Mouse (Mus musculus): Measurements from ENCODE around the gene Uba2. TPM values are rescaled to one million over a fixed set of nuclear protein-coding genes. Genes with fewer than 3 reads are reported as not detected.

The Uba2 gene
- polyA plus RNA-seq, 1 experiment = 0.92 TPM

DNA sequence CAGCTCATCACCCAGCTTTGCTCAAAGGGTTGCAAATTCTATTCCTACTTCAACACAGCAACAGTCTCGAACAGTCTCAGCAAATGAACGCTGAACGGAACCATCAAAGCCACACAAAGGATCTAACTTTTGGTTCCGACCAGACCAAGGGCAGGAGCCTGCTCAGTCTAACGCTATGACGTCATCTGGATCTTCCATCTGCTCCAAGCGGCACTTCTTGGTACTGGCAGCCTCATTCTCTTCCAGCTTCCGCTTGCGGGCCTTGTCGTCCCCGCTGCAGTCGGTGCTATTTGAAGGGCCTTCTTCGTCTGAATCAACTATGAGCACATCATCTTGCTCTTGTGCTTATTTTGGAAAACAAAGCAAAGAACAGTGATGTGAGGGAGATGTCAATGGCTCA lies 28.3 kb downstream of the Uba2 start:
- H3K4me3 ChIP-seq (replicated peaks) = no peak overlapping the region
- no peak for TF ChIP-seq GATA1 (IDR thresholded peaks at IDR 0.05; ENCODE audit: low read length)
- H3K36me3 ChIP-seq (ENCODE audit: control insufficient read depth) = peaks cover 65% of the 10 kb centered on the region
- no peaks in the 10 kb centered on the region for H3K9me3 ChIP-seq (ENCODE audit: control insufficient read depth, low read length)
- no peaks in the 10 kb centered on the region for H3K4me1 ChIP-seq (ENCODE audit: control insufficient read depth)
- H3K27me3 ChIP-seq (ENCODE audit: control insufficient read depth) = no peaks in the 10 kb centered on the region

DNA sequence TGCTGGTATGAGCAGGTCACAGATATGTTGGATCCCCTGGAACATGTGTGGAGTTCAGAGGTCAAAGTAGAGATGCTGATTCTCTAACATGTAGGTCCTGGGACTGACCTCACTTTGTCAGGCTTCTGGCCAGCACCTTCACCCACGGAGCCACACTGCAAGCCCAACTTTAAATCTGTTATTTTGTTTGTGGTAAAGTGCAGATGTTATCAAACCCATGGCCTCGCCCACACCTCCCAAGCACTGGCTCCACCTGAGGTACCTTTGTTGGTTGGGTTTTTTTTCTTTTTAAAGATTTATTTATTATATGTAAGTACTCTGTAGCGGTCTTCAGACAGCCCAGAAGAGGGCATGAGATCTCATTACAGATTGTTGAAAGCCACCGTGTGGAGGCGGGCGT lies 29.9 kb downstream of the Uba2 start:
- H3K9me3 ChIP-seq (ENCODE audit: control insufficient read depth, low read length) = no peaks in the 10 kb centered on the region

DNA sequence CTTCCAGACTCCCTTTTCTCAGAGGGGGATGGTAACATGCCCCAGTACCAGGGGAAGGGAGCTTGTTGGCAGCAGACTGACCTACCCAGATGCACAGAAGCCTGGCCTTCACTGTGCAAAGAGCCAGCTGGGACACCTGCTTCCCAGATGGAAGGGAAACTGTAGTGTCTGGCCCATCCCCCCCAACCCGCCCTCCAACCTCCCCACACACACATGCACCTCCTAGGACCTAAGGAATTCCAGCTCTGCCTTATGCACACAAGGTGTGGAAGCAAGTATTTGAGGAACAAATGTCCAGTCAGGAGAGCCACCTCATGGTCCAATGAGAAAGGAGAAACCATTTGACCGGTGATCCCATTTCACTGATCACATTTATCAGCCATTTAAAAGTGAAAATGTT lies 35.1 kb downstream of the Uba2 start:
- Histone ChIP-seq H3K36me3 (ENCODE audit: control insufficient read depth) (peaks cover under 1% of the 10 kb centered on the region; the same call in 1 of the 2 replicates), H3K27me3 (ENCODE audit: control insufficient read depth) (peaks cover 55% of the 10 kb centered on the region), H3K4me1 (ENCODE audit: control insufficient read depth) (no peaks in the 10 kb centered on the region), H3K9me3 (ENCODE audit: control insufficient read depth, low read length) (no peaks in the 10 kb centered on the region), H3K4me3 (replicated peaks) (no peak overlapping the region)
- no peak for TF ChIP-seq GATA1 (IDR thresholded peaks at IDR 0.05; ENCODE audit: low read length)
- no peak for TF ChIP-seq TAL1 (IDR thresholded peaks at IDR 0.05; ENCODE audit: low read length)

More for the DNA sequence above, 29.9 kb downstream of the Uba2 start:
- no peak overlapping the region for H3K4me3 ChIP-seq (replicated peaks)
- peaks cover 49% of the 10 kb centered on the region for H3K36me3 ChIP-seq (ENCODE audit: control insufficient read depth)
- H3K4me1 ChIP-seq (ENCODE audit: control insufficient read depth) = no peaks in the 10 kb centered on the region
- H3K27me3 ChIP-seq (ENCODE audit: control insufficient read depth) = peaks cover 11% of the 10 kb centered on the region
- TF ChIP-seq TAL1 (IDR thresholded peaks at IDR 0.05; ENCODE audit: low read length) = no peak
- no peak for TF ChIP-seq GATA1 (IDR thresholded peaks at IDR 0.05; ENCODE audit: low read length)

DNA sequence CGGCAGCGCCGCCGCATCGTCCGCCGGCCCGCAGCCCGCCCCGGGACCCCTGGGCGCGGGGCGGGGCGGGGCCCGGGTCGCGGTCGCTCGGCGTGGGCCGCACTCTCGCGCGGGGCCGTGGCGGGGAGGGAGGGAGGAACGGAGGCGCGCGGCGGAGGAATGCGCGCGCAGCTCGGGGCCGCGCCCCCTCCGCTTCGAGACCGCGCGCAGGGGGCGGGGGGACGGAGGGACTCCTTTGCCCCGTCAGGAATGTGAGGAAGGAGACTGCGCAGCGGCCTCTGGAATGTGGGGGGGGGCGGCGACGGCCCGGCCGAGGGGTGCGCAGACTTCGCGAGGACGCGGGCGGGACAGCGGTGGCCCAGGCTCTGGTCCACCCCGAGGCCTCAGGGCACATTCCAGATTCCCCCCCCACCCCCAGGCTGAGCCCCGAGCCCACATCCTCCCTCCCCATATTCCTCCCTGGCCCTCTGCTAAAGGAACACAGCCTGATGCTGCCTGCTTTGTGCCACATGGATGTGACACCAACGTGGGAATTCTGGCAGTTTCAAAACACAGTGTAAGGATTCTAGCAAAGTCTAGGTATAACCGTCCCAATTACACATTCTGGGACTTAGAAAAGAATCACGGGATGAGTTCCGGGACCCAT lies 36.2 kb downstream of the Uba2 start, which contains the start of gene Wtip:
Gene Wtip, minus strand, starts transcription at position 152 of the 646 bp plus-strand sequence.
- H3K4me1 ChIP-seq (ENCODE audit: control insufficient read depth) = no peaks in the 10 kb centered on the region
- H3K4me3 ChIP-seq (replicated peaks) = peak within 1 kb of the TSS; percentile 49
- H3K36me3 ChIP-seq (ENCODE audit: control insufficient read depth) = no peaks in the 10 kb centered on the region
- no peaks in the 10 kb centered on the region for H3K9me3 ChIP-seq (ENCODE audit: control insufficient read depth, low read length)
- H3K27me3 ChIP-seq (ENCODE audit: control insufficient read depth) = peaks cover 55% of the 10 kb centered on the region
- TF ChIP-seq TAL1 (IDR thresholded peaks at IDR 0.05; ENCODE audit: low read length) = no peak
- no peak for TF ChIP-seq GATA1 (IDR thresholded peaks at IDR 0.05; ENCODE audit: low read length)

DNA sequence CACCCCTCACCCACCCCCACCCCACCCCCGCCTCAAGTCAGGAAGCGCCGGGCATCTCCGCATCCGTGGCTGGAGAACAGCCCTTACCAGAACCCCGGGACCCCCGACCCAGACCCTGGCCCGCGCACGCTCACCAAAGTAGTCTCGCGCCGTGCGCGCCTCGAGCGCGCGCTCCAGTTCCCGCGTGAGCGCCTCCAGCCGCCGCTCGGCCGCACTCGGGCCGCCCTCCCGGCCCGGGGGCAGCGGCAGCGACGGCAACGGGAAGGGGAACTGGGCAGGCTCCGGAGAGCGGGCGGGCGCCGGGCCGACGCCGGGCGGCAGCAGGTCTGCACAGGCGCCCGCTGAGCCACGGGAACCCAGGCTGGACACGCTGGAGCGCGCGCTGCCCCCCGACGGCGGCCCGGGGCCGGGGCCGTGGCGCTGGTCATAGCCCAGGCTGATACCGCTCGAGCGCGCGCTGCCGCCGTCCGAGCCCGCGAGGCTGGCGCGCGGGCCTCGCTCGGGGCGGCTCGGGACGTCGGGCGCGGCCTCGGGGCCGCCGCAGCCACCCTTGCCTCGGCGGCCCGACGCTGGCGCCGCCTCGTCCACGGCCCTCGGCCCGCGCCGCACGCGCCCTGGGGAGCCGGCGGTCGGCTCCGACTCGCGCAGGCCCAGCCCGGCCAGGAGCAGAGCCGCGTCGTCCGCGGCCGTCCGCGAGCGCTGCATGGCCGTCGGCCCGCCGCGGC lies 36.9 kb downstream of the Uba2 start:
- peaks cover 55% of the 10 kb centered on the region for H3K27me3 ChIP-seq (ENCODE audit: control insufficient read depth)

DNA sequence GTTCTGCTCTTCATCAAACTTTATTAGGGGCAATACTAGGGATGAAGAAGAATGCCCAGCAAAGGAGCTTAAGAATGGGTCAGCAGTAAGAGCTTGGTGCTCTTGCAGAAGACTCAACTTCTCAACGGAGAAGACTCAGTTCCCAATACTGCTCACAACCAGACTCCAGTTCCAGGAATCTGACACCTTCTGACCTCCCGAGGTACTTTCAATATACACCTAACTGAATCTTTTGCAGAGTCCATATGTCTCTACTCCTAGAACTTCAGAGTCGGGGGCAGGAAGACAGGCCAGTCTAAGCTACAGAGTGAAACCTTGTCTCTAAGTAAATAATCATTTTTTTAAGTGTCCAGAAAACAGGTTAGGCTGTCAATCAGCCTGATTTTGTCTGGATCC lies 37.4 kb downstream of the Uba2 start:
- Histone ChIP-seq H3K4me3 (replicated peaks) (no peak overlapping the region), H3K27me3 (ENCODE audit: control insufficient read depth) (peaks cover 55% of the 10 kb centered on the region), H3K4me1 (ENCODE audit: control insufficient read depth) (no peaks in the 10 kb centered on the region), H3K9me3 (ENCODE audit: control insufficient read depth, low read length) (no peaks in the 10 kb centered on the region), H3K36me3 (ENCODE audit: control insufficient read depth) (no peaks in the 10 kb centered on the region)
- TF ChIP-seq TAL1 (IDR thresholded peaks at IDR 0.05; ENCODE audit: low read length) = no peak
- no peak for TF ChIP-seq GATA1 (IDR thresholded peaks at IDR 0.05; ENCODE audit: low read length)

More for the DNA sequence above, 36.9 kb downstream of the Uba2 start:
- Histone ChIP-seq H3K4me1 (ENCODE audit: control insufficient read depth) (no peaks in the 10 kb centered on the region), H3K9me3 (ENCODE audit: control insufficient read depth, low read length) (no peaks in the 10 kb centered on the region), H3K36me3 (ENCODE audit: control insufficient read depth) (no peaks in the 10 kb centered on the region), H3K4me3 (replicated peaks) (peak overlapping the region; percentile 49)
- TF ChIP-seq TAL1 (IDR thresholded peaks at IDR 0.05; ENCODE audit: low read length) = no peak
- no peak for TF ChIP-seq GATA1 (IDR thresholded peaks at IDR 0.05; ENCODE audit: low read length)

DNA sequence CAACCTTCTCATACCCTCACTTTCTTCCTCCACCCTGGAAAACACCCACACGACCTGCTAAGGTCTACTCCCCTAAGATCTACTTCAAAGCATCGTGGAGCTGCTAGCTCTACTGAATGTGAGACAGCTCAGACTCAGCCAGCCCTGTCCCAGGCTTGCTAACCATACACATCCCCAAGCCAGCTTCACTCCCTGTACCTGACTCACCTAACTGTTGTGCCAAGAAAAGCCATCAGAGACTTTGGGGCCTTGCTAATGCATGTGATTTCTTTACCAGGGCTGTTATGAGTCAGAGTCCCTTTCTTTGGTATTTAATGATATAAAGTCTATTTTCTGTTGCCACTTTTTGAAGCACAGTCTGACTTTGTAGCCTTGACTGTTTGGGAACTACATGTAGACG lies 38.3 kb downstream of the Uba2 start:
- Histone ChIP-seq H3K36me3 (ENCODE audit: control insufficient read depth) (no peaks in the 10 kb centered on the region), H3K27me3 (ENCODE audit: control insufficient read depth) (peaks cover 55% of the 10 kb centered on the region), H3K4me1 (ENCODE audit: control insufficient read depth) (no peaks in the 10 kb centered on the region), H3K9me3 (ENCODE audit: control insufficient read depth, low read length) (no peaks in the 10 kb centered on the region), H3K4me3 (replicated peaks) (no peak overlapping the region)
- no peak for TF ChIP-seq TAL1 (IDR thresholded peaks at IDR 0.05; ENCODE audit: low read length)

DNA sequence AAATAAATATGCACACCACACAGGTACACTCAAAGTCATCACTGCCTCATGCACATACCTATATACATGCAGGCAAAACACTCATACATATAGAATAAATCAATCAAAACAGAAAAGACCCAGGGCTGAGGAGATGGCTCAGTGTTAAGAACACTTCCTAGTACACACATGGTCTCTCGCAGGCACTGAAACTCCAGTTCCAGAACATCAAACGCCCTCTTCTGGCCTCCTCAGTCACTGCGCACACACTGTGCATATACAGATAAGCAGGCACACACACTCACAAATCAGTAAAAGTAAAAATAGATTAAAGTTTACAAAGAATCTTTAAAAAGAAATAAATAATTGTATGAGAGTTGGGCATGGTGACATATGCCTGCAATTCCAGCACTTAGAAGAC lies 43.1 kb downstream of the Uba2 start:
- 0 out of 2 replicates have a peak, but pooled peaks cover 2% of the 10 kb centered on the region for H3K9me3 ChIP-seq (ENCODE audit: control insufficient read depth, low read length)
- peaks cover 12% of the 10 kb centered on the region for H3K27me3 ChIP-seq (ENCODE audit: control insufficient read depth)
- peaks cover 3% of the 10 kb centered on the region; the same call in 1 of the 2 replicates for H3K36me3 ChIP-seq (ENCODE audit: control insufficient read depth)
- H3K4me1 ChIP-seq (ENCODE audit: control insufficient read depth) = no peaks in the 10 kb centered on the region
- TF ChIP-seq GATA1 (IDR thresholded peaks at IDR 0.05; ENCODE audit: low read length) (no peak), TAL1 (IDR thresholded peaks at IDR 0.05; ENCODE audit: low read length) (no peak)
- H3K4me3 ChIP-seq (replicated peaks) = no peak overlapping the region

DNA sequence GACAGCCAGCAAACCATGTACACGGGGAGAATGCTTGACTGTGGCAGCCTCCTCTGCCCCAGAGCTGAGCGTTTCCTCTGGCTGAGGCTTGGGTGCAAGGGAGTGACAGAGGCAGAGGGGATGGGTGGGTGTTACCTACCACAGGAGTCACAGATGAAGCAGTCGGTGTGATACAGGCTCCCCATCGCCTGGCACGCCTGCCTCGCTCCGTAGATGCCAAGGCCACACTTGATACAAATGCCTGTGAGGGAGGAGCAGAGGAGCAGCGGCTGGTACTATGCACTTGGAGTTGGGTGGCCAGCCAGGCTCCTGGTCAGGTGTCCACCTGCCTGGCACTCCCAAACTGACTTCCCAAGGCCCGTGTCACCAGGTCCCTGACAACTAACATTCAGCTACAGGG lies 44.1 kb downstream of the Uba2 start:
- no peak for TF ChIP-seq TAL1 (IDR thresholded peaks at IDR 0.05; ENCODE audit: low read length)
- TF ChIP-seq GATA1 (IDR thresholded peaks at IDR 0.05; ENCODE audit: low read length) = no peak
- peaks cover 3% of the 10 kb centered on the region for H3K27me3 ChIP-seq (ENCODE audit: control insufficient read depth)
- H3K36me3 ChIP-seq (ENCODE audit: control insufficient read depth) = peaks cover 3% of the 10 kb centered on the region; the same call in 1 of the 2 replicates
- H3K4me3 ChIP-seq (replicated peaks) = no peak overlapping the region
- H3K9me3 ChIP-seq (ENCODE audit: control insufficient read depth, low read length) = 0 out of 2 replicates have a peak, but pooled peaks cover 2% of the 10 kb centered on the region
- H3K4me1 ChIP-seq (ENCODE audit: control insufficient read depth) = no peaks in the 10 kb centered on the region

Measured in erythroblast, embryonic 14.5 days (primary cell).